9 mouse cellular contexts compared by ENCODE assay signal in the genomic region with DNA sequence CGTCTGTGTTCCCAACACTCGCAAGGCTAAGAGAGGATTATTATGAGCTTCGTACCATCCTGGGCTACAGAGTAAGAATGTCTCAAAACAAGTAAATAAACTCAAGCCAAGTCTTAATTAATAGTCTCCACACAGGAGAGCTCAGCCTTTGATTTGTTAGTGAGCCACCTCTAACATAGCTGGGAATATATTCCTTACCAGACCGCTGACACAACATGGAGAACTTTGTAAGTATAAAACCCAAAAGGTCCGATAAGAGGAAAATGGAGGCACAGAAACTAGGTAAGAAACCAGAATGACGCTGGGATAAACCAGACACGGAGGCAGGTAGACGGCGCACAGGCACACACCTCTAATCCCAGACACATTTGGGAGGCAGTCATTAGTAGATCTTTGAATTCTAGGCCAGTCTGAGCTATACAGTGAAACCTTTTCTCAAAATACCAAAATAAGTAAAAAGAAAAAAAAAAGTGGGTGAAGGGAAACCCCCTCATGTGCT. TPM values are rescaled to one million over a fixed set of nuclear protein-coding genes. Genes with fewer than 3 reads are reported as not detected.
A peak's percentile ranks its signal among the peaks of the same experiment; 100 is the strongest.
DNase-seq lines count a peak whose midpoint lies in the region; ATAC-seq lines count a peak whose summit lies in the region.
"Had no signal": no experiment of that assay in that cellular context is flagged by ENCODE, and none has a peak within 500 bp of the region (broad histone marks: within the 10 kb centered on the region; RNA-seq: fewer than 3 reads in every experiment).

No protein-coding gene starts in this region.

- no peaks in the 10 kb centered on the region for H3K9me3 ChIP-seq in heart, embryonic 11.5 days (replicated peaks; ENCODE audit: control insufficient read depth, low read length)
- H3K9me3 ChIP-seq in lung, embryonic 15.5 days: no peaks in the 10 kb centered on the region
- H3K9me3 ChIP-seq in embryonic facial prominence, embryonic 15.5 days (replicated peaks): no peaks in the 10 kb centered on the region
- H3K9me3 ChIP-seq: midbrain, embryonic 12.5 days had no signal

- intact Hi-C loops in heart, postnatal 14 days (cut with DNase I): no loop called here

- no peak for DNase-seq in heart, postnatal 14 days
- no peak for DNase-seq in lung, postnatal 14 days
- DNase-seq in splenic B cell, adult 2 months (ENCODE audit: low read depth, low spot score): peak; percentile 44
- DNase-seq in frontal cortex, postnatal 25 days (ENCODE audit: low spot score in 2 of 2): no peak
- no peak for DNase-seq in c-Kit-positive CD71-positive TER-119-positive erythroid progenitor cells, embryonic 14.5 days (ENCODE audit: low spot score)

- H3K27me3 ChIP-seq in heart, embryonic 11.5 days (ENCODE audit: control insufficient read depth, insufficient read depth, low read length): no peaks in the 10 kb centered on the region
- no peaks in the 10 kb centered on the region for H3K27me3 ChIP-seq in lung, embryonic 15.5 days
- H3K27me3 ChIP-seq in embryonic facial prominence, embryonic 15.5 days: no peaks in the 10 kb centered on the region
- H3K27me3 ChIP-seq in splenic B cell, adult 2 months (ENCODE audit: control insufficient read depth, insufficient read depth, low read length, poor library complexity, severe bottlenecking): no peaks in the 10 kb centered on the region

- 85% methylated on average over 9 of the region's 9 CpGs for WGBS in heart, embryonic 11.5 days (ENCODE audit: insufficient replicate concordance)
- WGBS in lung, embryonic 15.5 days: 82% methylated on average over 9 of the region's 9 CpGs
- WGBS in embryonic facial prominence, embryonic 15.5 days: 78% methylated on average over 9 of the region's 9 CpGs

- H3K4me2 ChIP-seq in heart, embryonic 11.5 days: peak overlapping the region; percentile 46; the same call in 1 of the 2 replicates
- peak overlapping the region; percentile 70; the same call in 1 of the 2 replicates for H3K4me2 ChIP-seq in lung, embryonic 15.5 days
- peak overlapping the region; percentile 63 for H3K4me2 ChIP-seq in embryonic facial prominence, embryonic 15.5 days (replicated peaks)
- H3K4me2 ChIP-seq: midbrain, embryonic 12.5 days had no signal

- H3K36me3 ChIP-seq in heart, embryonic 11.5 days (ENCODE audit: control insufficient read depth, insufficient read depth, low read length): no peaks in the 10 kb centered on the region
- H3K36me3 ChIP-seq in lung, embryonic 15.5 days: no peaks in the 10 kb centered on the region
- no peaks in the 10 kb centered on the region for H3K36me3 ChIP-seq in embryonic facial prominence, embryonic 15.5 days
- H3K36me3 ChIP-seq in splenic B cell, adult 2 months (ENCODE audit: control insufficient read depth, insufficient read depth, low read length, poor library complexity, severe bottlenecking): no peaks in the 10 kb centered on the region; the same call in 1 of the 2 replicates
- H3K36me3 ChIP-seq: midbrain, embryonic 12.5 days had no signal

- peak overlapping the region; percentile 56; the same call in 1 of the 2 replicates for H3K9ac ChIP-seq in heart, embryonic 11.5 days (ENCODE audit: low read depth, low read length)
- H3K9ac ChIP-seq in lung, embryonic 15.5 days: no peak overlapping the region
- H3K9ac ChIP-seq in embryonic facial prominence, embryonic 15.5 days: no peak overlapping the region
- H3K9ac ChIP-seq: midbrain, embryonic 12.5 days had no signal

- peaks cover 48% of the 10 kb centered on the region for H3K4me1 ChIP-seq in heart, embryonic 11.5 days (ENCODE audit: control insufficient read depth, insufficient read depth, low read length)
- H3K4me1 ChIP-seq in lung, embryonic 15.5 days: peaks cover 59% of the 10 kb centered on the region
- peaks cover 62% of the 10 kb centered on the region for H3K4me1 ChIP-seq in embryonic facial prominence, embryonic 15.5 days

- 0 out of 2 replicates have a peak overlapping the region, but pooled peaks have one; percentile 22 for H3K27ac ChIP-seq in heart, embryonic 11.5 days (ENCODE audit: low read depth, low read length)
- H3K27ac ChIP-seq in lung, embryonic 15.5 days: 0 out of 2 replicates have a peak overlapping the region, but pooled peaks have one; percentile 4
- peak overlapping the region; percentile 99 for H3K27ac ChIP-seq in embryonic facial prominence, embryonic 15.5 days (replicated peaks)
- H3K27ac ChIP-seq: midbrain, embryonic 12.5 days had no signal

- H3K4me3 ChIP-seq in heart, embryonic 11.5 days (ENCODE audit: low read depth, low read length): no peak overlapping the region
- H3K4me3 ChIP-seq in lung, embryonic 15.5 days: no peak overlapping the region
- 0 out of 2 replicates have a peak overlapping the region, but pooled peaks have one; percentile 2 for H3K4me3 ChIP-seq in embryonic facial prominence, embryonic 15.5 days (replicated peaks)
- H3K4me3 ChIP-seq: midbrain, embryonic 12.5 days had no signal

- ATAC-seq in heart, embryonic 11.5 days (replicated peaks; ENCODE audit: insufficient number of reproducible peaks, low FRiP score, low TSS enrichment): no peak
- ATAC-seq in lung, embryonic 15.5 days (ENCODE audit: borderline replicate concordance, extremely low read depth, low FRiP score, low TSS enrichment): no peak
- no peak for ATAC-seq in embryonic facial prominence, embryonic 15.5 days (ENCODE audit: insufficient number of reproducible peaks, low FRiP score, low TSS enrichment, low read depth)

RNA-seq across cellular contexts. Expression of gene Frmd8, which starts 34.1 kb away (rescaled TPM):
- 15.4 and 19.3 TPM in 2 replicates for polyA plus RNA-seq in heart, embryonic 11.5 days (2014; fragmentation: Nextera tagmentation; extraction: Ambion mirVana)
- total RNA-seq in heart, postnatal 14 days (2021): 10 to 100 TPM; 15.6 to 15.8 TPM
- polyA plus RNA-seq in lung, embryonic 15.5 days (2015; fragmentation: Nextera tagmentation; extraction: Ambion mirVana): 50.7 and 53.0 TPM in 2 replicates
- polyA plus RNA-seq in embryonic facial prominence, embryonic 15.5 days (2015; fragmentation: Nextera tagmentation; extraction: Ambion mirVana): 32.5 and 37.4 TPM in 2 replicates

RNA-seq across cellular contexts. Expression of gene Slc25a45, which starts 36.7 kb away (rescaled TPM):
- polyA plus RNA-seq in heart, embryonic 11.5 days (2014; fragmentation: Nextera tagmentation; extraction: Ambion mirVana): 2.1 and 2.3 TPM in 2 replicates
- total RNA-seq in heart, postnatal 14 days (2021): 1 to 10 TPM; 3.3 to 4.5 TPM
- 4.2 and 5.6 TPM in 2 replicates for polyA plus RNA-seq in lung, embryonic 15.5 days (2015; fragmentation: Nextera tagmentation; extraction: Ambion mirVana)
- polyA plus RNA-seq in embryonic facial prominence, embryonic 15.5 days (2015; fragmentation: Nextera tagmentation; extraction: Ambion mirVana): 5.9 and 7.5 TPM in 2 replicates

RNA-seq across cellular contexts. Expression of gene Tigd3, which starts 53.0 kb away (rescaled TPM):
- 1.5 and 2.6 TPM in 2 replicates for polyA plus RNA-seq in heart, embryonic 11.5 days (2014; fragmentation: Nextera tagmentation; extraction: Ambion mirVana)
- under 1 TPM; 0.79 to 0.93 TPM for total RNA-seq in heart, postnatal 14 days (2021)
- polyA plus RNA-seq in lung, embryonic 15.5 days (2015; fragmentation: Nextera tagmentation; extraction: Ambion mirVana): 3.2 and 3.6 TPM in 2 replicates
- polyA plus RNA-seq in embryonic facial prominence, embryonic 15.5 days (2015; fragmentation: Nextera tagmentation; extraction: Ambion mirVana): 3.4 and 3.6 TPM in 2 replicates

Comparison
In these comparisons a context has a peak if more than half of its experiments do, and no peak if none do; other contexts are left out.
1. H3K27ac ChIP-seq: peak in every context shown above with its lines; median percentile 99 in embryonic facial prominence, embryonic 15.5 days; 22 in heart, embryonic 11.5 days; 4 in lung, embryonic 15.5 days.